Mouse (Mus musculus) pancreas, adult 10 weeks (tissue): ENCODE results near the gene Atp13a4. TPM values are rescaled to one million over a fixed set of nuclear protein-coding genes. Genes with fewer than 3 reads are reported as not detected.

Experiments
- polyA plus RNA-seq: library from polyadenylated mRNA; stranded (reverse); fragments of 350-450 nt; fragmentation: Illumina TruSeq; extraction: RNeasy Lipid Tissue Mini Kit (QIAGEN cat#74804); gene quantifications from one replicate; pipeline ENCODE4 v1.2.3, GENCODE M21; 2015; ENCODE audit warnings: low read depth, low replicate concordance; ENCODE audit not compliant: insufficient read depth

The Atp13a4 gene
- polyA plus RNA-seq = not detected

GRCm38 (mm10) chr16:29544829-29545228, at the start of gene Atp13a4:
Gene Atp13a4, minus strand, starts transcription at chr16:29544864.

GRCm38 (mm10) chr16:29579167-29579786, 34.6 kb upstream of the Atp13a4 start, which contains the start of gene Opa1:
Gene Opa1, plus strand, starts transcription at chr16:29579334.

DNA sequence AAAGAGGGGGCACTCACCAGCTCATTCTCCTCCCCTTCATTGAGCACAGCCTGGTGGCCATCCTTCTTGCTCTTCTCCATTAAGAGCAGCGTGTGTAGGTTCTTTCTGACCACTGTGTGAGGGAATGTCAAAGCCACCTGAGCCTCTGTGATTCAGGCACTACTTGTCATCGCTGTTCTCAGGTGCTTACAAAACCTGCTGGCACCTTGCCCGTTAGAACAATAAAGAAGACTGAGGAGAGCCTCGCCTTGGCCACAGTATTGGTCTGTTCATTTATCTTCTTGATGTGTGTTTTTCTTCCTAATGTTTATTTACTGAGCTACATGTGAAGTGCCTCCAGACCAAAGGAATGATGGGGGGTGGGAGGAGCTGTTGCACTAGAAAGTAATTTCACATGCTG, 166.2 kb downstream of the Atp13a4 start, which contains the start of gene Atp13a5:
TSS of gene Atp13a5 (minus strand) at position 275 of the 400 bp plus-strand sequence.

Other genes starting within 250 kb of the Atp13a4 start
- not detected for gene Atp13a5, start 166.1 kb downstream of the Atp13a4 start, polyA plus RNA-seq
- gene Opa1, start 34.5 kb upstream of the Atp13a4 start, polyA plus RNA-seq = 8.0 TPM